Mouse (Mus musculus): ENCODE measurements around the gene E2f6.

DNA sequence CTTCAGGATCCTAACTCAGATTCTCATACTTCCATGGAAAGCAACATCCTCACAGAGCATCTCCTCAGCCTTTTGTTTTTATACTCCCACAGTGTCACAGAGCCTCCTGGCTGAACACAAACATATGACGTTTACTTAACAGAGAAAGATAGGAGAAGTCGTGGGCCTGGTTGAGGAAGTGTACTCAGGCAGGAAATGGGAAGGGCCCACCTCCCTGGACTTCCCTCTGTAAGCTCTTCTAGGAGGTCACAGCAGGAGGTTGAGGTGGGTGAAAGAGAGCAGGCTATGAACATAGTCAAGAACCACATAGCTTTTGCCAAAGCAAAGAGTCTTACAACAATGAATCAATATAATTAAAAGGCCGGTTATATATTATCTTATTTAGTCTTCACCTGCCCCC lies 55.1 kb downstream of the E2f6 start:
- TF ChIP-seq CTCF (conservative IDR thresholded peaks at IDR 0.05 in 1 of 2, IDR thresholded peaks at IDR 0.05 in 1 of 2; ENCODE audit: low read depth in 2 of 2, low read length in 2 of 2) (no peak), ELF1 (IDR thresholded peaks at IDR 0.05; ENCODE audit: low read depth, low read length) (no peak), POLR2A (IDR thresholded peaks at IDR 0.05; ENCODE audit: low read depth, low read length) (no peak), TCF12 (IDR thresholded peaks at IDR 0.05; ENCODE audit: low read depth, low read length) (no peak), MAFK (IDR thresholded peaks at IDR 0.05; ENCODE audit: insufficient replicate concordance, low read length) (no peak), TBP (conservative IDR thresholded peaks at IDR 0.05; ENCODE audit: low read depth, low read length) (no peak), ZC3H11A (IDR thresholded peaks at IDR 0.05; ENCODE audit: low read depth, low read length) (no peak), KAT2A (IDR thresholded peaks at IDR 0.05; ENCODE audit: insufficient replicate concordance, low read length) (no peak)
